Mouse (Mus musculus) heart, postnatal 36 days (tissue): ENCODE data around the gene Trp53. TPM values are rescaled to one million over a fixed set of nuclear protein-coding genes. Genes with fewer than 3 reads are reported as not detected.

Source experiments
- DNase-seq, 2 experiments: peaks; one replicate each; pipeline ENCODE4 v3.0.0; 2021 to 2022
- intact Hi-C: fragments of 180-260 bp; cut with DNase I; formaldehyde crosslinking; loops from one replicate; pipeline ENCODE4 v1.15.1; 2025
- total RNA-seq, 2 experiments: library from RNA; stranded (reverse); gene quantifications; 2 replicates each; pipeline ENCODE4 v1.2.3; 2021

The Trp53 gene
- total RNA-seq, 2 experiments from 2014 or later: 13.9 to 17.0 TPM

DNA sequence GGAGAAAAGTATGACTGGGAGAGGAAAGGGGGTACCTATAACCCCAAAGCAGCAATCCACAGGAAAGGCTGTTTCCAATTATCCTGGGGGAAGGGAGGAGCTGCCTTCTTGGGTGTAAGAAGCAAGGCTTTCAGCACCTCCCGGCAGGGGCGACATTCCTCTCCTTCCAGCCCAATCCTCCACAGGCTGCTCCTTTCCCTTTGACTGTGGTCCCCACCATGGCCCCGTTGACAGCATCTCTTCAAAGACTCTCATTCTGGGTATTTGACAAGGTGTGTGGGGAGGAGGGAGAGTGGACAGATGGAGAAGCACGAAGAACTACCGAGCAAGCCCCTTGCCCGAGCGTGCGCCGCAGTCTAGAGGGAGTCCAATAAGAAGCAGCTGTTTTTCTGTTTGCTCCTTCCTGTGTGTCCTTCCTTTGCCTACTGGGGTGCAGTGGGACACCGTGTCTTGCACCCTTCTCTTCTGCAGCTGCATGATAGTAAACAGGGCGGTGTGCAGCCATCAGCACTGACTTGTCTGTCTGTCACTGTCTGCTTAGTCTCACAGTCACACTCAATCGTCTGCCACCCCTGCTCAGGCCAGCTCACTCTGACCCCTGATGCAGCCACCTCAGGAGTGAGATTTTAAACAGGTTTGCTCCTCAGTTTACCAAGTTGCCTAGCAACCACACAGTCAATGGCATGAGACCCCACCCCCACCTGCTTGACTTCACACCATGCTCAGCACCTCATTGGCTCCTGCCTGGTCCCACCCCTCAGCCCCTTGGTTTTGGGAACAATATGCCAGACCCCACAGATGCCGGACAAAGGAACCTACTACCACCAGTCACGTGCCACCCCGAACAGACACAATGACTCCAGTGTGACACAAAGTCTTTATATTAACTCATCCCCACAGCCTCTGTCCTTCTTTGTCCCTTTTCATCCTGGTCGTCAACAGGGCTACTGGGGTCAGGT is 19.0 kb upstream of the Trp53 start:
- no peak for DNase-seq
- intact Hi-C loops: no loop called here

DNA sequence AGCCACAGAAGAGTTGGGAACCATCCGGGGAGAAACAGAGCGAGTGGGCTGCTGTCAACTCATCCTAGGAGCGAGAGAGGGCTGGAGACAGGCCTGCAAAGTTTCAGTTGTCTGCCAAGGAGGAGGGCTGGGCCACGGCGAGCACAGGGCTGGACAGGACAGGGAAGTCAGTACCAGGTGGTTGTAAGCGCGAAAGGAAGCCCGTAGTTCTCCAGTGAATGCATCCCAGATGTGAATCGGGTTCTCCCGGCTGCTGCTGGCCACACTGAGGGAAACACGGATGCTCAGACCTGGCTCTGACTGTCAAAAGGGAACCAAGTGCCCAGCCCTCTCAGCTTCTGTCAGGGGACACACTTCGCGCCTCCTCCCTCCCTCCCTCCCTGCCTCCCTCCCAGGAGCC is 16.8 kb upstream of the Trp53 start:
- DNase-seq: no peak
- intact Hi-C loops: no loop called here

DNA sequence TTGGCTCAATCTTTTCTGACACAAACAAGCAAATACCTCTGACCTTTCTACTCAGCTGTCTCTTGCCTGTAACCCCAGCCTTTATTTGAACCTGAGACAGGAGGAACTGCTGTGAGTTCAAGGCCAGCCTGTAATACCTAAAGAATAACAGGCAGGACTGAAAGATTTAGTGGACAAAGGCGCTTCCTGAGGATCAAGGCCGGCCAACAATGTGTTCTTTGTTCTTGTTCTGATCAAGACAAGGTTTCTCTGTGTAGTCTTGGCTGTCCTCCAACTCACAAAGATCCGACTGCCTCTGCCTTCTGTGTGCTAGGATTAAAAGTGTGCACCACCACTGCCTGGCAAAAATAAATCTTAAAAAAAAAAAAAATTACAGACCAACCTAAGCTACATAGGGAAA is 15.8 kb upstream of the Trp53 start:
- no peak for DNase-seq
- intact Hi-C loops: no loop called here

DNA sequence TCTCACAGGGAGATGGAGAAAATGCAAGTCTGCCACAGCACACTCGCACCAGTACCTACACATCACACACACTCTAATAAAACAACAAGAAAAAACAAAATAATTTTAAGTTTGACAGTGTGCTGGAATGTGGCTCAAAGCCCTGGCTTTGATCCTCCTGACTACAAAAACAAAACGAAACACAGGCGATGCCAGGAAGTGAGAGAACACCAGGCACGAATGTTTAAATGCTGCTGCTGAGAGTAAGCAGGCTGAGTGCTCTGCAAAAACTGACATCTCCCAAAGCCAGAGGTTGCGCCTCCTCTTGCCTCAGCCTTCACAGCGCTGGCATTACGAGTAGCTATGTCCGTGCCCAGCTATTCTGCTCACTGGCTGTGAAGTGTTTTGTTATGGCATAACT is 15.0 kb upstream of the Trp53 start:
- DNase-seq: no peak
- intact Hi-C loops: no loop called here

DNA sequence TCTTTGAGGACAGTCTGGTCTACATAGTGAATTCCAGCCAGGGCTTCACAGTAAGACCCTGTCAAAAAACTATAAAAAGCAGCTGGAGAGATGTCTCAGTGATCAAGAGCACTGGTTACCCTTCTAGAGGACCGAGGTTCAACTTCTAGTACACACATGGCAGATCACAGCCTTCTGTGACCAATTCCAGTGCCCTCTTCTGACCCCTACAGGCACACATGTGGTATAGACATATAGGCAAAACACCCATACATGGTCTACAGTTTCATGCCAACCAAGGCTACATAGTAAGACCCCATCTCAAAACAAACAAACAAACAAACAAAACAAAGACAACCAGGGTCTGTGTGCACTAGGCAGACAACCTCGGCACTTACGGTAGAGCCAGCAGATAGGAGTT is 4.9 kb upstream of the Trp53 start:
- DNase-seq: no peak
- intact Hi-C loops: no loop called here

DNA sequence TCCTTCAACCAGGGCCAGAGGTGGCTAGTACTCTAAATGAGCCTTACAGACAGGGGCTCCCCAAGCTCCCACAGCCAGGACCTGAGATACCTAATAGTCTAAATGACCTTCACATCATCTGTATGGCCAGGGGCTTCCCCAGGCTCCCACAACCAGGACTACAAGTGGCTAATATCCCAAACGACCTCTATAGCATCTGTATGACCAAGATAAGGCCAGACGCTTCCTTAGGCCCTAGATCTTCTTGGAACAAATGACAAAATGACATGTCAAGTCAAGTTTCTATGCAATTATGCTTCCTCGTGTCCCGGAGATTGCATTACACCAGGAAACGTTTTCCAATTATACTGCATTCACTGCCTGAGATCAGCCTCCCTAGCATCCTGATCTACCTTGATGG is 3.9 kb upstream of the Trp53 start:
- intact Hi-C loops: no loop called here
- DNase-seq: no peak

DNA sequence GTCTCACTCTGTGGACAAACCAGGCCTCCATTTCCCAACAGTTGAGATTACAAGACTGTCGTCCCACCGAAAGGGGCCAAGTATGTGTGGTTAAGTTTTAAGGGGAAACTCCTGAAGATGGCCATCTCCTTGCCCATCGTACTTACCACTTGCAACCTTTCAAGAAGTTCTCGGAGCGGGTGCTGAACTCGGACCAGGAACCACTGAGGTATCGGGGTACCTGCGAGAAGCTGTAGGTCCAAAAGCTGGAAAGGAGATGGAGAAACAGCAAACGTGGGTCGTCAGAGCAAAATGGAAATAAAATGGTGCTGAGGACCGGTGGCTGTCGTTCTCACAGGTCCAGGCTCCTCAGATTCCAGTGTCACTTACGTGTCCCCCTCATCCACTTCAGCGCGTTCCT is 1.9 kb upstream of the Trp53 start:
- DNase-seq: no peak

DNA sequence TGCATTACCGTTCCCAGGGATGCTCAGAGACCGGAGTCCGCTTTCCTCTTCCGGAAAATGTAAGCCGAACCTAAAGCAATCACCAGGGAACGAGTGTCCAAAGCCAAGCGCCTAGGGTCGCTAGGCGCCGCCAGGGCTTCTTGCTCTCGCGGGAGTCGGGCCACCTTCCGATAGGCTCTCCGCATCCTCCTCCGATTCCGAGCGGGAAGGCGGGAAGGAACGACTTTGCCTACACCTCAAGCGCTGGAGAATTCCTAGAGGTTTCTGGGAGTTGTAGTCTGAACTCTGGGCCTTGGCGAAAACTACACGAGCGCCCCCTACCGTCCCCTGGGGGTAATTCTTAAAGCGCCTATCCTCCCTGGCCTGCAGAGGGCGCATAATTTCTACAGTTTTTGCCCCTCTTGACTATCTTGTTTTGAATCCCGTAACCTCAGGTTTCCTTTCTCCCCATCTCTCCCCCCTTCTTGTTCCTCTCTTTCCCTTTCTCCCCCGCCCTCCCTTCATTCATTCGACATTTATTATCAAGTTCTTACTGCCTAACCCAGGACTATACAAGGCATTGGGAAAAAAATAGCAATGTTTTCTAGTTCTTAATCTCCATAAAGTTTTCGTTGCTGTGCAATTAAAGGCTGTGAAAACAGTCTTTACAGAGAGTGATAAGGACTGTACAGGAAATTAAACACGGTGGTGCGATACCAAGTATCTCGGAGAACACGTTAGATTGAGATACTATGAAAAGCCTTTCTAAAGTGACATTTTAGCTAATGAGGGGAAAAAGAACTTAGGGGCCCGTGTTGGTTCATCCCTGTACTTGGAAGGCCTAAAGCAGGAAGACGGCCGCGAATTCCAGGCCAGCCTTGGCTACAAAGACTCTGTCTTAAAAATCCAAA is 786 bp upstream of the Trp53 start:
- intact Hi-C loops: loop anchor here (1.0 to 2.0 kb wide), 2 partner anchors 33 to 35 kb away; no protein-coding TSS in a partner anchor
- peak; percentile 97 to 99 for DNase-seq

More for the DNA sequence above, 1.9 kb upstream of the Trp53 start:
- intact Hi-C loops: loop anchor here (2.0 kb wide), 1 partner anchor 32 kb away; no protein-coding TSS in a partner anchor

DNA sequence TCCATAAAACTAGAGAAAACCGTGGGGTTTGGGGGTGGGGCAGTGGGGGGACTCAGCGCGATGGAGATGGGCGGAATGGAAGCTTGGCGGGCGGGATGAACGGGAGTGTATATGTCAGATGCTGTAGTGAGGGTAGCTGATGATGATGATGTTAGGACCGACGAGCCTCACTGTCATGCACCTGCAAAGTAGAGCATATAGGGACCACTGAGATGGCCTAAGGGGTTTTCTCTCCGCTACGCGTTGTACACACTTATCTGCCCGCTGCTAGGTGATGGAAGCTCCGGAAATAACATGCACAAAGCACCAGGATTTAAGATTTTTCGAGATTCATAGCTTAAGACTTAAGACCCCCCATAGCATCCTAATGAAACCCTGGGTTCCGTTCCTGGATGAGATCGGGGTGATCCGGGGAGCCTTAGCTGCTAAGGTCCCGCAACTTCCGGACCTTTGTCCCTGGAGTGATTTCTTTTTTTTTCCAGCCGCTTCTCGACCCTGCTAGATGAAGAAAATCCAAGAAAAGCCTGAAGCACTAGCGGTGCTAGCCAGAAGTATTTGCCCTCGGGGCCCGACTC is 500 bp downstream of the Trp53 start:
- DNase-seq: no peak
- intact Hi-C loops: no loop called here

DNA sequence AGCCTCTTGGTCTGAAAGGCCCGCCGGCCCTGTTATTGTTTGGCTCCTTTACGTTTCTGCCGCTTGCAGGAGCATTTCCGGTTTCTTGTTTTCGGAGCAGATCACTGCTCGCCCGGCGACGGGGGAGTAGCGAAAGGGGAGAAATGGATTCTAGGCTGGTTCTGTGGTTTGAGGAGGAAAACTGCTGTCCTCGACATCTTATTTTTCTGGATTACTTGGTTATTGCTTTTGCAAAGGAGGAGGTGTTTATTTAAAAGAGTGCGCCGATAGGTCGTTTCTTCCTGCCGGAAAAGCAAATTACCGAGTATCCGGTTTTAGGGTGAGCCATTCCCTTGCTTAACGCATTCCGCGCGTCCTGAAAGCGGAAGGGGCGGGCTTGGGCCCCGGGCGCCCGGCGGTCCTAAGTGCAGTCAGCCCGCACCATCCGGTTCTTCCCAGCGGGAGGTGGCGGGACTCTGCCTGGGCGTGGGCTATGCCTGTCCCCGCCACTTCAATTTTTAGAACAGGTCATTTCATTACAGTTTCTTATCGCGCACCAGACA is 1.1 kb downstream of the Trp53 start:
- peak; percentile 89 for DNase-seq
- intact Hi-C loops: no loop called here

DNA sequence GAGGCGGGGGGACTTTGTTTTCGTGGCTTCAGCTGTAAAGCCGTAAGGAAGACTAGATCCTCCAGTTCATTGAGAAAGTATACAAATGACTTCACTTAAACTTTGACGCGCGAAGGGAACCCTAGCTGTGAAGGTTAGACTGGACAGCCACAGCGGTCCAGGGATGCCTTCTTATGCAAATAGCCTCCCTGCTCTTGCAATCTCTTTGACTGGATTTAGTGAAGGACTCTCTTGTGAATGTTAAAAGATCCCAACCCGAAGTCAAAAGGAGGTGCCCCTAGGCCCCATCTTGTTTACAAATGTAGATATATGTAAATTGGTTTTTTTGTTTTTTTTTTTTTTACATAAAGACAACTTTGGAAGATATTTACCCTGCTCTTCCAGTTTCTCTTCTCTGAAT is 1.7 kb downstream of the Trp53 start:
- intact Hi-C loops: loop anchor here (2.0 kb wide), 1 partner anchor 19 kb away; no protein-coding TSS in a partner anchor
- no peak for DNase-seq

DNA sequence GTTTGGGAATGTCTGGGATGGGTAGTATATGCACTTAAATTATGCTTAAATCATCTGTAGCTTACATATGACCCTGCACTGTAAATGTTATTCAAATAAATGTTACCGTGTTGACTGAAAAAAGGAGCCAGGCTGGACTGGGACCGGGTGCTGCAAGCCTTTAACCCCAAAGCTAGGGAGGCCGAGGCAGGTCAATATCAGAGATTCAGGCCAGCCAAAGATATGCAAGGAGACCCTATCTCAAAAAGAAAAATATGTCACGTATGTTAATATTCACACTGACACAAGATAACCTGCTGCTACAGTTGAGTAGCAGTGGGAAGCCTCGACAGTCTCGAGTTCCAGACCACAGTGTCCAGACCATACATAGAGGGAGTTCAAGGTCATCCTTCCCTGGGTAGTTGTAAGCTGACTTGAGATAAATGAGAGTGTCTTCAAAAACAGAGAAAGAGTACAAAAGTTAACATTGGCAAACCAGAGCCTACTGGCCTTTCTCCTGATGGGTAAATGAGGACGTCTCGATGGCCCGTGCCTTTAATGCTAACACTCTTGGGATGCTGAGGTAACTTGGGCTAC is 2.2 kb downstream of the Trp53 start:
- intact Hi-C loops: loop anchor here (2.0 kb wide), 1 partner anchor 18 kb away; no protein-coding TSS in a partner anchor
- no peak for DNase-seq

DNA sequence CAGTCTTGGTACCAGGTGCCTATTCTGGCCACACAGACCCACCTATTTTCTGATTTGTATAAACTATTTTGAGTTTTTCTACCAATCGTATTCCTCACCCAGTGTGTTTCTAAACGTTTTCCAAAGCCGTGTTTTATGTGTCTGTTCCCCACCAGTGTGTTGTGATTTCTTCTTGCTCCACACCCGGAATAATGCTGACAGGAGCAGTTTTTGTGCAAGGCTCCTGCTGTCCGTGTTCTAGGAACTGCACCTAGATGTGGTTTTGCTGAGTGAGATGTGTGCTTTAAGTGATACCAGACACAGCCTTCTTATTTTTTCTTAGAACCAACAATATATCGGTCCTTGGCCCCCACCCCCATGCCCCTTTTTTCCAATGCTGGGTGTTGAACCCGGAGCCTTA is 3.8 kb downstream of the Trp53 start:
- intact Hi-C loops: no loop called here

DNA sequence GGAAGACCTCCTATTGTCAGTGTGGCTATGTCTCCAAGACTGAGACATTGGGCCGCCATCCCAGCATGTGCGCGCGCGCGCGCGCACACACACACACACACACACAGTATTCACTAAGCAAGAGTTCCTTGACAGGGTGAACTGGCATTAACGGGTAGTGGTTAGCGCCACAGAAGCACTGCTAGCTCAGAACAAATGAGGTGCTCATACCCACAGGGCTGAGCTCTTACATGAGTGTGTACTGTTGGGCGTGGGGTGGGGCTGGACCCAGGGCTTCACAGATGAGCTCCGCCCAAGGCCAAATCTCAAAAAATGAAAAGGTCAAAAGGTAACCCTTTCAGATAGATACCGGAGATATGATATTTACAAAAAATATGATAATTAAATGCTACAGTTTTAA is 4.8 kb downstream of the Trp53 start:
- no peak for DNase-seq
- intact Hi-C loops: no loop called here

More for the DNA sequence above, 3.8 kb downstream of the Trp53 start:
- no peak for DNase-seq

DNA sequence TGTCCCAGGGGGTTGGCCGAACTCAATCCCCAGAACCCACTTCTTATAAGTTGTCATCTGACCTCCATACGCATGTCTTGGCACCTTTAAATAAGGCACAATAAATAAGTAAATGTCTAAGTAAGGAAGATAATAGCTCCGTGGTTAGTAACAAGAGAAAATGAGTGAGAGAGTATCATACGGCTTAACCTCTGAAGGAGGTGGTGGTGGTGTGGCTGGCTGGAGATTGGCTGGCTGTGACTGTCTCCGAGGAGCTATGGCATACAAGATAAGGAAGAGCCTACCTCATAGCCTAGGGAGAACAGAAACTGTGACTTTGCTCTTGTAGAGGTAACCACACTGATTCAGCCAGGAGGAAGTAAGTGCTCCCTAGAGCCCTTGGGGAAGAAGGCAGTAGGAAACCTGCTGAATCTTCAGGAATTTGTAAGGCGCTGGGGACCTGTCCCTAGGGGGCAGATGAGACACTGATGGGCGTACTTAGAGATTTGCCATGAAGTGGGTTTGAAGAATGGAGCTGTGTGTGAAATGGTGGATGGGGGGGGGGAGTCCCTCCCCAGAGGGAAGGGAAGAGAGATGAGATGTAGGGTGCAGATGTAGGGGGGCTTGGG is 5.7 kb downstream of the Trp53 start:
- intact Hi-C loops: no loop called here
- DNase-seq: no peak

DNA sequence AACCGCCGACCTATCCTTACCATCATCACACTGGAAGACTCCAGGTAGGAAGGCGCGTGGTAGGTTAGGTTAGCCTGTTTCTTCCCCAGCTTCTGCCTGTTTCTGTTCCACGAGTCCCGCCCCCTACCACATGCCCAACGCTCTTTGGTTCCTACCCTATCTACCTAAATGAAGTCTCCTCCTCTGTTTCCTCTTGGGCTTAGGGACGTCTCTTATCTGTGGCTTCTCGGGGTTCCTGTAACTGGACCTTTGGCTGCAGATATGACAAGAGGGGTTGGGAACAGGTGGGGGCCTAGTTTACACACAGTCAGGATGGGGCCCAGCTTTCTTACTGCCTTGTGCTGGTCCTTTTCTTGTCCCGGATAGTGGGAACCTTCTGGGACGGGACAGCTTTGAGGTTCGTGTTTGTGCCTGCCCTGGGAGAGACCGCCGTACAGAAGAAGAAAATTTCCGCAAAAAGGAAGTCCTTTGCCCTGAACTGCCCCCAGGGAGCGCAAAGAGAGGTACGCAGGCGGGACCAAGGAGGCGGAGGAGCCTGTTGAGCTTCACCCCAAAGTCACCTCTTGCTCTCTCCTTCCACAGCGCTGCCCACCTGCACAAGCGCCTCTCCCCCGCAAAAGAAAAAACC is 9.2 kb downstream of the Trp53 start:
- intact Hi-C loops: no loop called here
- DNase-seq: no peak

DNA sequence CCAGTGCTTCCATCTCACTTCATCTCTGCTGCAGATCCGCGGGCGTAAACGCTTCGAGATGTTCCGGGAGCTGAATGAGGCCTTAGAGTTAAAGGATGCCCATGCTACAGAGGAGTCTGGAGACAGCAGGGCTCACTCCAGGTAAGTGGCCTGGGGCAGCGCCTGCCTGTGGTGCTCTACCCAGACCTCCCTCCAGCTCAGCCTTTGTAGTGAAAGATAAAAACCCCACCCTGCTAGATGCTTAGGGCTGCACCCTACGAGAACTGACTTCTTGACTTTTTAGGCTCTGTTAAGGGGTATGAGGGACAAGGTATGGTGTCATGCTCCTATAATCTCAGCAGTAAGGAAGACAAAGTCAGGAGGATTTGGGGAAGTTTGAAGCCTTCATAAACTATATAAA is 10.5 kb downstream of the Trp53 start:
- intact Hi-C loops: no loop called here

DNA sequence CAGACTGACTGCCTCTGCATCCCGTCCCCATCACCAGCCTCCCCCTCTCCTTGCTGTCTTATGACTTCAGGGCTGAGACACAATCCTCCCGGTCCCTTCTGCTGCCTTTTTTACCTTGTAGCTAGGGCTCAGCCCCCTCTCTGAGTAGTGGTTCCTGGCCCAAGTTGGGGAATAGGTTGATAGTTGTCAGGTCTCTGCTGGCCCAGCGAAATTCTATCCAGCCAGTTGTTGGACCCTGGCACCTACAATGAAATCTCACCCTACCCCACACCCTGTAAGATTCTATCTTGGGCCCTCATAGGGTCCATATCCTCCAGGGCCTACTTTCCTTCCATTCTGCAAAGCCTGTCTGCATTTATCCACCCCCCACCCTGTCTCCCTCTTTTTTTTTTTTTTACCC is 11.3 kb downstream of the Trp53 start:
- intact Hi-C loops: no loop called here
- DNase-seq: no peak

More for the DNA sequence above, 10.5 kb downstream of the Trp53 start:
- no peak for DNase-seq

DNA sequence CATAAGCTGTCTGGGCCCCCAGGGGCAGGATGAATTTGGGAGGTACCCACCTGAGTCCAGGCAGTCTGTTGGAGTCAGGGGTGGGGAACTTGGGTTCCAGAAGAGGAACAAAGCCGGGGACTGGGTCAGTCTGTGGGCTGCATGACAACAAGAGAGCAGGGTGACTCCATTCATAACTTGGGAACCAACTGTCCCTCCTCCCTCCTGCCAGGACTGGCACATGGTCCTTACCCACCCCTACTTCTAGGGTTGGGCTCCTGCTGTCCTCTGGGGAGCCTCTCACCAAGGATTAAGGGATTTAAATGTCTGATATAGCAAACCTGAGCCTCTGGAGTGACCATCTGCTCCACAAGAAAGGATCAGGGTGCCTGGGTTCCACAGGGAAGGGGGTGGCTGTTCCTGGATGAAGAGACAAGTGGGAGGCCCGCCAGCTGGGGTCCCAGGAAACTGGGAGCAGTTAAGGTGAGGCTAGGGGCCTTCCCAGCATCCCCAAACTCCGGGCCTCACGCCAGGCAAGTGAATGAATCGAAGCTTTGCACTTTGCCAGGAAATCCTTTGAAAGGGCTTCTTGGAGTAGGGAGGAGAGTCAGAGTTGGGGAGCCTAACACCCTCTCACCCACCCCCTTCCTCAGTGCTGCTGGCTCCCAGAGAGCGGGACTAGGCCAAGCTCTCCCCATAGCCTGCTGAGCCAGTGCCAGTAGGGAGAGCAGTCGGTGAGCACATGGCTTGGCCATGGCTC is 11.9 kb downstream of the Trp53 start:
- intact Hi-C loops: no loop called here
- no peak for DNase-seq
